Mouse (Mus musculus): ENCODE measurements at regions not wholly inside any gene's neighbourhood (a gene's known extent, or its start where the extent isn't known, plus 50 kb on each side); places are given as distances from the start of the nearest gene placed in this dataset.

DNA sequence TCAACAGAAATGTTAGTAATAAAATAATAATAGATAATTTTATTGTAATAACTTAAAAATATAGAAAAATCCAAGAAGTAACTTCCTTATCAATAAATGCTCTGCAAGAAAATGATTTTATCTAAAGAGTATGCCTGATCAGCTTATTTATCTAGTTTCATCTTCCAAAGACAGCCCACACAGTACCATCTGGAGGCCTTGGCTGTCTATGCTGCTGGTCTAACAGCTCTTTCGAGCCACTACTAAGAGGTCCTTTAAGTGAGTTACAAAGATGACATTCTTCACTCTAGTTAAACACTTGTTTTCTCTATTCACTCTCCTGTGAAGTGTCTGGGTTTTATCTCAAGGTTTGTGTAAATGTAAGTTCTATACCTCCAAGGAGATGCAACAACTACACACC lies 305.7 kb downstream of the Mef2c start:
- no peak for TF ChIP-seq POLR2A (IDR thresholded peaks at IDR 0.05; ENCODE audit: borderline replicate concordance, extremely low read depth, low read depth, low read length)
- no peak for TF ChIP-seq CTCF (IDR thresholded peaks at IDR 0.05; ENCODE audit: insufficient read depth, low read length)
